Mouse (Mus musculus) megakaryocyte, embryonic 14.5 days (primary cell): Measurements from ENCODE around the gene Rcbtb2.

ENCODE experiments used
- FLI1 ChIP-seq: IDR thresholded peaks from 2 replicates; pipeline ENCODE4 v1.6.1; 2012; ENCODE audit warnings: low read length, inconsistent platforms, mixed read lengths
- GATA1 ChIP-seq: IDR thresholded peaks from 3 replicates; pipeline ENCODE4 v1.6.1; 2012; ENCODE audit warnings: mixed read lengths, low read length, inconsistent platforms, borderline replicate concordance

- TF ChIP-seq FLI1 (no peak), GATA1 (no peak)
These were observed 127.2 kb downstream of the Rcbtb2 start for GRCm38 (mm10) chr14:73250056-73250455.
